Mouse (Mus musculus) cerebellum, adult 9-11 months (tissue): ENCODE measurements at regions not wholly inside any gene's neighbourhood (a gene's known extent, or its start where the extent isn't known, plus 50 kb on each side); places are given as distances from the start of the nearest gene placed in this dataset.

ENCODE experiments used
- DNase-seq: peaks from one replicate; pipeline ENCODE4 v3.0.0; 2022

DNA sequence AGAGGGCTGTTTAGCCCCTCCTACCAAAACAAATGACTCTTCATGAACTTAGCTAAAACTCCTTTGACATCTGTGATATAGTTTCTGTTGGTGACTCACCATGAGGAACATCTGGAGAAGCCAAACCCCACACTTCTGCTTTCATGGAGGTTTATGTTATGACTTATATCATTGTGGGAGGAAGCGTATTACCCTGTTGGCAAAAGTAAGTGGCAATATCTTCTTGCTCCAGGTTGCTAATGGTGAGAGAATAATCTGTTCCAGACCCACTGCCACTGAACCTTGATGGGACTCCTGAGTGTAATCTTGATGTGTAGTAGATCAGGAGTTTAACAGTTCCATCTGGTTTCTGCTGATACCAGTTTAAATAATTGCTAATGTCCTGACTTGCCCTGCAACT lies 1096.2 kb upstream of the Tacstd2 start:
- no peak for DNase-seq

DNA sequence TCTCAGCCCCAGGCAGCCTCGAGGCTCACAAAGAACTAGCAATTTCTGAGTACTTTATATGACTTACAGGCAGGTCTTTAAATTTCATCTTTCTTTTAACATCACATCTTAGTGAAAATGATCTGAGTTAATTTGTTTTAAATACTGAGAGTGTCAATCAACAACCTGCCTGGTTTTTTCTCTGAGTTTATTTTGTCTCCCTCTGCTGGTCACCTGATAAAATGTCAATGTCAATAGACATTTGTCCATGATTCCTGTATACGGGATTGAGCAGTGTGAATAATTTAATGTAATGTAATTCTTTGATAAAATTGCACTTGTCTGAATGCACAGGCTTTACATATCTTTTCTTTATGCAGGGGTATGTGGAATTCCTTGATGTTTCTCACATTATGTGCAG lies 1070.4 kb upstream of the Tacstd2 start:
- DNase-seq, result no peak
